Mouse (Mus musculus) stomach, postnatal 0 days (tissue): ENCODE results near the gene Mpped1. TPM values are rescaled to one million over a fixed set of nuclear protein-coding genes. Genes with fewer than 3 reads are reported as not detected.
A peak's percentile ranks its signal among the peaks of the same experiment; 100 is the strongest.

Source experiments
- ATAC-seq: fragments of 200-750 bp; cut with Nextera tagmentation; 2 replicates; pipeline ENCODE4 v1.8.0; 2017; ENCODE audit not compliant: low FRiP score, low TSS enrichment
- DNase-seq: peaks from one replicate; pipeline ENCODE4 v3.0.0-alpha.2; 2016; ENCODE audit warnings: low spot score
- H3K27ac ChIP-seq: fragments of 300-500 bp; sonication (generic); replicated peaks from 2 replicates; pipeline ENCODE4 v1.5.1; 2014; ENCODE audit warnings: mild to moderate bottlenecking, control low read depth
- H3K27me3 ChIP-seq: fragments of 300-500 bp; sonication (generic); 2 replicates; pipeline ENCODE4 v1.6.1; 2014; ENCODE audit warnings: low read length; ENCODE audit not compliant: control insufficient read depth, insufficient read depth
- H3K36me3 ChIP-seq: fragments of 300-500 bp; sonication (generic); 2 replicates; pipeline ENCODE4 v1.6.1; 2014; ENCODE audit warnings: low read length, mixed read lengths; ENCODE audit not compliant: control insufficient read depth, insufficient read depth
- H3K4me1 ChIP-seq: fragments of 300-500 bp; sonication (generic); replicated peaks from 2 replicates; pipeline ENCODE4 v1.6.1; 2014; ENCODE audit warnings: antibody characterized with exemption; ENCODE audit not compliant: control insufficient read depth, insufficient read depth
- H3K4me2 ChIP-seq: fragments of 300-500 bp; sonication (generic); replicated peaks from 2 replicates; pipeline ENCODE4 v1.6.1; 2014; ENCODE audit warnings: low read depth, mild to moderate bottlenecking, control low read depth, moderate library complexity
- H3K4me3 ChIP-seq: fragments of 300-500 bp; sonication (generic); 2 replicates; pipeline ENCODE4 v1.5.1; 2014; ENCODE audit warnings: low read depth, low read length, control low read depth
- H3K9ac ChIP-seq: fragments of 300-500 bp; sonication (generic); 2 replicates; pipeline ENCODE4 v1.6.1; 2014; ENCODE audit warnings: mild to moderate bottlenecking, low read length, control low read depth, mixed read lengths
- H3K9me3 ChIP-seq: fragments of 300-500 bp; sonication (generic); 2 replicates; pipeline ENCODE4 v1.6.1; 2016; ENCODE audit warnings: low read length; ENCODE audit not compliant: control insufficient read depth
- CTCF ChIP-seq: IDR thresholded peaks from 2 replicates; pipeline ENCODE4 v1.5.1; 2016; ENCODE audit warnings: antibody characterized with exemption, low read depth, mild to moderate bottlenecking, moderate library complexity
- EP300 ChIP-seq: optimal IDR thresholded peaks from 2 replicates; pipeline ENCODE3; 2016; ENCODE audit warnings: antibody characterized with exemption
- whole genome bisulfite sequencing: fragments of 180-500 bp; shearing (Covaris S2); extraction: QIAGEN DNeasy Blood & Tissue Kit; methylation state at CpG from one replicate; pipeline ENCODE4 v1.1.7; 2014; 5-methylcytosine and 5-hydroxymethylcytosine counted together
- polyA plus RNA-seq: library from polyadenylated mRNA; unstranded; fragments of >200 nt; fragmentation: Nextera tagmentation; extraction: Ambion mirVana; gene quantifications from 2 replicates; pipeline ENCODE4 v1.2.1, GENCODE M21; 2015

Mpped1 gene
- polyA plus RNA-seq, 1 experiment from 2014 or later: 0.08 TPM

- H3K9me3 ChIP-seq: no peaks in the 10 kb centered on the region
- H3K36me3 ChIP-seq: no peaks in the 10 kb centered on the region
- H3K4me3 ChIP-seq: no peak overlapping the region
- H3K9ac ChIP-seq: no peak overlapping the region
- H3K4me2 ChIP-seq: no peak overlapping the region
- DNase-seq (peak; percentile 26), ATAC-seq (no peak; the same call in 1 of the 2 replicates)
- no peak for TF ChIP-seq EP300
- TF ChIP-seq CTCF: peak; percentile 83
- H3K4me1 ChIP-seq: no peaks in the 10 kb centered on the region
- WGBS: 23% methylated on average over 9 of the region's 9 CpGs
- no peaks in the 10 kb centered on the region for H3K27me3 ChIP-seq
- no peak overlapping the region for H3K27ac ChIP-seq
These were observed 22.5 kb upstream of the Mpped1 start for GRCm38 (mm10) chr15:83756742-83757141.

DNA sequence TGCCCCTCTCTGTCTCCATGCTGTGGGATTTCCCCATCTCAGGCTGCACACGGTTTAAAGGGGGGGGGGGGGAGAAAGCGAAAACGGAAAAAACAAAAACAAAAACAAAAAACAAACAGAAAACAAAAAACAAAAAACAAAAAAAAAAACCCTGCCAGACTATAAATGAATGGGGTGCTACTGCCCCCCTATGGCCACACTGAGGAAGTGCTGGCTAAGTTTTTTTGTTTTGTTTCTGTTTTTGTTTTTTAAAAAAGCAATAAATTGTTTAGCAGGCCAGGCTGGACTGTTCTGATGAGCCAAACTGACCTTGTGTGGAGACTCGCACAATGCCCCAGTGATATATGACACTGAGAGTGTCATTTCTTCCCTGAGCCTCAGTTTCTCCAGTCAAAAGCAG, 20.3 kb upstream of the Mpped1 start:
- 14% methylated on average over 4 of the region's 4 CpGs for WGBS
- Histone ChIP-seq H3K4me2 (no peak overlapping the region), H3K27ac (no peak overlapping the region), H3K9me3 (no peaks in the 10 kb centered on the region), H3K4me1 (no peaks in the 10 kb centered on the region), H3K9ac (no peak overlapping the region), H3K4me3 (no peak overlapping the region), H3K36me3 (no peaks in the 10 kb centered on the region), H3K27me3 (no peaks in the 10 kb centered on the region)
- TF ChIP-seq CTCF (peak; percentile 80), EP300 (no peak)
- DNase-seq (no peak), ATAC-seq (no peak)

GRCm38 (mm10) chr15:83760683-83761082, 18.6 kb upstream of the Mpped1 start:
- Histone ChIP-seq H3K27me3 (no peaks in the 10 kb centered on the region), H3K9ac (no peak overlapping the region), H3K9me3 (no peaks in the 10 kb centered on the region), H3K4me2 (no peak overlapping the region), H3K4me3 (no peak overlapping the region), H3K36me3 (no peaks in the 10 kb centered on the region), H3K27ac (no peak overlapping the region), H3K4me1 (no peaks in the 10 kb centered on the region)
- ATAC-seq (no peak), DNase-seq (peak; percentile 57)
- TF ChIP-seq EP300: no peak
- peak; percentile 83 for TF ChIP-seq CTCF
- 6% methylated on average over 10 of the region's 10 CpGs for WGBS

GRCm38 (mm10) chr15:83761512-83761911, 17.8 kb upstream of the Mpped1 start:
- WGBS: 83% methylated on average over 13 of the region's 13 CpGs
- TF ChIP-seq EP300 (no peak), CTCF (no peak)

DNA sequence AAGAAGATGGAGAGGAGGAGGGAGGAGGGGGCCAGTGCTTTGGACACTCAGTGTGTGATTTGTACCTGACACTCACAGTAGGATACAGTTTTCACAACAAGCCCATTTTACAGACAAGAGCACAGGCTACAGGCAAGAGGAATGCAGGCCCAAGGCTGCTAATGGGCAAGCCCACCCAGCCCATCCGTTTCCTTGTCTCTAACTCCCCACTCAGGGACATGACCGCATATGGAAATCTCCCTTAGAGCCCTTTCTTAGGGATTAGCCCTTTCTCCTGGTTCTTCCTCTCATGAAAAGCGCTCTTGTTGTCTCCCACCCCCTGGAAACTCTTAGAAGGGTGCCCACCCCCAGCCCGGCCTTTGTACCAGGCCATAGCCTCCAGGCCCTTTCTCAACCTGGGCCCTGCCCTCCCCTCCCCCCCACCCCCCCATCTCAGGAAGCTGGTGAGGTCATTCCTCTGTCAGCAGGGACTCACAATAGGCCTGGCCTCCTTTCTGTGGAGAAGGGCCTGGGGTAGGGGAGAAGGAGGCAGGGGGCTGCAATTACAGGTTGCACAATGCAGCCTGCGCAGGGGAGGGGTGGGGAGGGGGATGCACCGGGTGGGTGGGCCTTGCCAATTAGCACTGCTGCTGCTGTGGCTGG, 13.8 kb upstream of the Mpped1 start:
- Histone ChIP-seq H3K9ac (no peak overlapping the region), H3K27ac (no peak overlapping the region), H3K36me3 (no peaks in the 10 kb centered on the region), H3K9me3 (no peaks in the 10 kb centered on the region), H3K4me1 (no peaks in the 10 kb centered on the region), H3K4me3 (no peak overlapping the region), H3K27me3 (no peaks in the 10 kb centered on the region), H3K4me2 (no peak overlapping the region)
- no peak for DNase-seq
- TF ChIP-seq CTCF: no peak
- 38% methylated on average over 6 of the region's 6 CpGs for WGBS
- no peak for ATAC-seq

More at GRCm38 (mm10) chr15:83761512-83761911, 17.8 kb upstream of the Mpped1 start:
- Histone ChIP-seq H3K4me2 (no peak overlapping the region), H3K4me1 (no peaks in the 10 kb centered on the region), H3K4me3 (no peak overlapping the region), H3K27ac (no peak overlapping the region), H3K36me3 (no peaks in the 10 kb centered on the region), H3K27me3 (no peaks in the 10 kb centered on the region), H3K9me3 (no peaks in the 10 kb centered on the region), H3K9ac (no peak overlapping the region)
- ATAC-seq (no peak), DNase-seq (no peak)

DNA sequence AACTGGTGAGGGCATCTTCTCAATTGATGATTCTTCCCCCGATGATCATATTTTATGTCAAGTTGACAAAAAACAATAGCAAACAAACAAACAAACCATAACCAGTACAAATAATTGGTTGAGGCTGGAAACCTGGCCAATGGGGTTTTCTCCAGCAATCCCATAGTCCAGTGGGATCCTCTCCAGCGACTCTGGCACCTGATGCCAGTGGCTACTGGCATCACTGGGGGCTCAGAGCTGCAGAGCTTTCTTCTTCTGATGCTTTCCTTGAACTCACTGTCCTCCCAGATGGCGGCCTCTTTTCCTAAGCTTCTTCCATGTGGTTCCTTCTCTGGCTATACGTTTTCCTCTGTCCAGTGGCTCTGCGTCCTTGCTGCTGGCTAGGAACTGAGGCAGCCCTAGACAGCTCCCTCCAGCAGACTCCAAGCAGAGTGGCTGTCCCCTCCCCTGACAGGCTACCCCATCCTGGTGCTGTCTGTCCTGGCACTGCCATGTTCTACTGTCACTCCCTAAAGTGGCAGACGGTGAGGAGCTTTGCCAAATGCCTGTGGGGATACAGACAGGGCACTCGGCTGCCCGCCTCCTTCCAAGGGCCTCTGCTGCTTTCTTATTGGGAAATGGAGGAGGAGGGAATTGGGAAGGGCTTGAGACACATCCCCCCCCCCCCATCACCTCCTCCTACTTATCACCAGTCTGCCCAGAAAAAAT, 7.8 kb upstream of the Mpped1 start:
- Histone ChIP-seq H3K27me3 (no peaks in the 10 kb centered on the region), H3K4me3 (no peak overlapping the region), H3K4me2 (no peak overlapping the region), H3K27ac (no peak overlapping the region), H3K4me1 (no peaks in the 10 kb centered on the region), H3K9ac (no peak overlapping the region), H3K36me3 (no peaks in the 10 kb centered on the region), H3K9me3 (no peaks in the 10 kb centered on the region)
- 83% methylated on average over 8 of the region's 8 CpGs for whole genome bisulfite sequencing
- ATAC-seq (no peak), DNase-seq (no peak)
- TF ChIP-seq CTCF (no peak), EP300 (no peak)
